Mouse (Mus musculus) MEL (cell line): ENCODE results near the gene Krt26.

Experiments used
- CHD2 ChIP-seq: IDR thresholded peaks from 2 replicates; pipeline ENCODE4 v1.6.1; 2011; ENCODE audit warnings: low read length, improper control_type of control experiment
- CTCF ChIP-seq, 3 experiments: IDR thresholded peaks in 2 of 3; conservative IDR thresholded peaks in 1 of 3; 2 replicates each; pipeline ENCODE4 v1.5.1; 2011 to 2012; ENCODE audit warnings: low read length in 3 of 3, low read depth in 2 of 3, mild to moderate bottlenecking in 2 of 3, improper control_type of control experiment in 1 of 3, inconsistent platforms in 1 of 3, mixed read lengths in 1 of 3, moderate library complexity in 1 of 3; ENCODE audit not compliant: control insufficient read depth in 1 of 3, insufficient read depth in 1 of 3, poor library complexity in 1 of 3, severe bottlenecking in 1 of 3
- GATA1 ChIP-seq: IDR thresholded peaks from 2 replicates; pipeline ENCODE4 v1.6.1; 2011; ENCODE audit warnings: low read depth, low read length, improper control_type of control experiment
- JUND ChIP-seq: IDR thresholded peaks from 2 replicates; pipeline ENCODE4 v1.6.1; 2011; ENCODE audit warnings: low read depth, mild to moderate bottlenecking, improper control_type of control experiment, low read length
- KAT2A ChIP-seq: conservative IDR thresholded peaks from 2 replicates; pipeline ENCODE4 v1.6.1; 2012; ENCODE audit warnings: low read depth, low read length, improper control_type of control experiment, inconsistent platforms
- MAFK ChIP-seq: IDR thresholded peaks from 2 replicates; pipeline ENCODE4 v1.6.1; 2011; ENCODE audit warnings: low read depth, mild to moderate bottlenecking, low read length, improper control_type of control experiment, borderline replicate concordance
- MAX ChIP-seq: IDR thresholded peaks from 2 replicates; pipeline ENCODE4 v1.6.1; 2011; ENCODE audit warnings: low read length, improper control_type of control experiment
- MAZ ChIP-seq: IDR thresholded peaks from 2 replicates; pipeline ENCODE4 v1.6.1; 2012; ENCODE audit warnings: low read depth, mild to moderate bottlenecking, inconsistent platforms, low read length, improper control_type of control experiment
- POLR2A ChIP-seq, 2 experiments: IDR thresholded peaks; 2 replicates each; pipeline ENCODE4 v1.6.1; 2011 to 2012; ENCODE audit warnings: low read length in 2 of 2, mild to moderate bottlenecking in 2 of 2, control low read depth in 1 of 2, improper control_type of control experiment in 1 of 2, low read depth in 1 of 2, moderate library complexity in 1 of 2; ENCODE audit not compliant: control insufficient read depth in 1 of 2, insufficient read depth in 1 of 2, poor library complexity in 1 of 2
- POLR2AphosphoS2 ChIP-seq: IDR thresholded peaks from 2 replicates; pipeline ENCODE4 v1.6.1; 2011; ENCODE audit warnings: low read length, improper control_type of control experiment
- TAL1 ChIP-seq: IDR thresholded peaks from 2 replicates; pipeline ENCODE4 v1.6.1; 2012; ENCODE audit warnings: mild to moderate bottlenecking, inconsistent platforms, low read length, moderate library complexity, mixed read lengths

DNA sequence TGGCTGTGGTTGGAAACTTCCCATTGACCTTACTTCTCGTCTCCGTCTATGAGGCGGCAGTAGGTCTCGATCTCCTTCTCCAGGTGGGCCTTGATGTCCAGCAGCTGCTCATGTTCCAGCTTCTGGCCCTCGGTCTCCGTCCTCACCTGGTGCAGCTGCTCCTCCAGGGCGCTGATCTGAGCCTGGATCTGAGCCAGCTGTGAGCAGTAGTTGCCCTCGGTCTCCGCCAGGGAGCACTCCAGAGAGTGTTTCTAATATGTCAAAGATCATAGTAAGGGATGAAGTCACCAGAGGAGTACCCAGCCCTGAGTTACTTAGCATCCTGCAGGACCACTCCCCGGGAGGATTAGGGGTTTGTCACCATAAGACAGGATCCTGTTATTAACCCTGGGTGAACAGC lies 29.0 kb upstream of the Krt26 start:
- TF ChIP-seq TAL1 (no peak), POLR2A (IDR thresholded peaks at IDR 0.05; ENCODE audit: control insufficient read depth in 1 of 2, insufficient read depth in 1 of 2, low read depth in 1 of 2, low read length in 2 of 2, poor library complexity in 1 of 2) (no peak), CHD2 (no peak), CTCF (IDR thresholded peaks at IDR 0.05 in 2 of 3, conservative IDR thresholded peaks at IDR 0.05 in 1 of 3; ENCODE audit: control insufficient read depth in 1 of 3, insufficient read depth in 1 of 3, low read depth in 2 of 3, low read length in 3 of 3, poor library complexity in 1 of 3, severe bottlenecking in 1 of 3) (peak; percentile 4 to 46 (median 41); a peak in 3 of 6 replicates), POLR2AphosphoS2 (no peak), MAFK (no peak), GATA1 (no peak), KAT2A (no peak), JUND (no peak), MAX (no peak), MAZ (no peak)
